In the genomic region with DNA sequence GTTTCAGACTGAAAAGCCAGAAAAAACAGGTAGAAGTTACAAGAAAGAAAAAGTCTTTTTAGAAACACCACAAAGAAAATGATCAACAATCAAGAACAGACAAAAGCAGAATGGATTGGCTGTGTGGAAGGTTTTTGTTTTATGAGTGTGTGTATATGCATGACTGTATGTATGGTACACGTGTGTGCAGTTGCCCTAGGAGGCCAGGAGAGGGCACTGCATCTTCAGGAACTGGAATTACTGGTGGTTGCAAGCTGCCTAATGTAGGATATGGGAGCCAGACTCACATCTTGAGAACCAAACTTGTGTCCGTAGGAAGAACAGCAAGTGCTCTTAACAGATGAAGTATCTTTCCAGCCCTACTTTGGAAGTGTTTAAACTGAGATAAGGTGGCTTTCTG, we compare ENCODE assay signal across 1 mouse cellular context.
TF ChIP-seq lines count a peak whose summit lies in the region.

No protein-coding gene starts in this region.

TF ChIP-seq in MEL, 35 proteins besides CTCF, POLR2A, EP300 and RAD21:
- no peak for TF ChIP-seq ELF1 (IDR thresholded peaks at IDR 0.05; ENCODE audit: low read depth, low read length)
- TF ChIP-seq MEF2A (IDR thresholded peaks at IDR 0.05; ENCODE audit: extremely low read depth, insufficient replicate concordance, low read depth, low read length, poor library complexity, severe bottlenecking), result no peak
- TF ChIP-seq GABPA (IDR thresholded peaks at IDR 0.05; ENCODE audit: low read depth, low read length), result no peak
- TF ChIP-seq POLR2AphosphoS5 (IDR thresholded peaks at IDR 0.05; ENCODE audit: borderline replicate concordance, low read depth, low read length), result no peak
- TF ChIP-seq NELFE (IDR thresholded peaks at IDR 0.05; ENCODE audit: low read depth, low read length), result no peak
- TF ChIP-seq GATA1 (IDR thresholded peaks at IDR 0.05; ENCODE audit: low read depth, low read length), result no peak
- no peak for TF ChIP-seq UBTF (IDR thresholded peaks at IDR 0.05; ENCODE audit: borderline replicate concordance, insufficient read depth, low read depth, low read length)
- TF ChIP-seq NRF1 (IDR thresholded peaks at IDR 0.05; ENCODE audit: insufficient read depth, low read depth, low read length, poor library complexity, severe bottlenecking), result no peak
- TF ChIP-seq CHD2 (IDR thresholded peaks at IDR 0.05; ENCODE audit: low read length), result no peak
- no peak for TF ChIP-seq SMC3 (IDR thresholded peaks at IDR 0.05; ENCODE audit: low read depth, low read length)
- TF ChIP-seq POLR2AphosphoS2 (IDR thresholded peaks at IDR 0.05; ENCODE audit: low read length), result no peak
- no peak for TF ChIP-seq MAZ (IDR thresholded peaks at IDR 0.05; ENCODE audit: low read depth, low read length)
- no peak for TF ChIP-seq ZKSCAN1 (IDR thresholded peaks at IDR 0.05; ENCODE audit: low read depth, low read length)
- no peak for TF ChIP-seq ZMIZ1 (IDR thresholded peaks at IDR 0.05; ENCODE audit: low read depth, low read length)
- TF ChIP-seq MYB (IDR thresholded peaks at IDR 0.05; ENCODE audit: low read depth, low read length), result no peak
- no peak for TF ChIP-seq MXI1 (IDR thresholded peaks at IDR 0.05; ENCODE audit: low read depth, low read length)
- TF ChIP-seq JUND (IDR thresholded peaks at IDR 0.05; ENCODE audit: low read depth, low read length), result no peak
- no peak for TF ChIP-seq TCF12 (IDR thresholded peaks at IDR 0.05; ENCODE audit: low read depth, low read length)
- TF ChIP-seq HCFC1 (IDR thresholded peaks at IDR 0.05; ENCODE audit: low read depth, low read length), result no peak
